Mouse (Mus musculus) CH12.LX (cell line): ENCODE results near the gene Idh2. TPM values are rescaled to one million over a fixed set of nuclear protein-coding genes. Genes with fewer than 3 reads are reported as not detected.

Experiments
- DNase-seq: peaks from one replicate; pipeline ENCODE4 v3.0.0-alpha.2; 2013; ENCODE audit errors: extremely low read depth
- H3K27ac ChIP-seq: 2 replicates; pipeline ENCODE4 v1.5.1; 2012; ENCODE audit warnings: low read depth, mild to moderate bottlenecking, control low read depth, moderate library complexity; ENCODE audit not compliant: insufficient read depth
- H3K27me3 ChIP-seq: replicated peaks from 2 replicates; pipeline ENCODE3; 2012; ENCODE audit warnings: inconsistent platforms
- H3K36me3 ChIP-seq, 2 experiments: replicated peaks in 1 of 2; 2 replicates each; pipeline versions ENCODE3 to v1.6.1; 2012; ENCODE audit warnings: inconsistent platforms in 1 of 2, low read length in 1 of 2, mild to moderate bottlenecking in 1 of 2, mixed read lengths in 1 of 2, moderate library complexity in 1 of 2; ENCODE audit not compliant: control insufficient read depth in 1 of 2, insufficient read depth in 1 of 2
- H3K4me1 ChIP-seq, 2 experiments: 2 replicates each; pipeline ENCODE4 v1.6.1; 2012; ENCODE audit warnings: inconsistent platforms in 1 of 2, moderate library complexity in 1 of 2; ENCODE audit not compliant: insufficient read depth in 2 of 2, control insufficient read depth in 1 of 2
- H3K4me2 ChIP-seq: 2 replicates; pipeline ENCODE4 v1.6.1; 2012; ENCODE audit warnings: low read depth, mild to moderate bottlenecking, control low read depth; ENCODE audit not compliant: poor library complexity, insufficient read depth, severe bottlenecking
- H3K4me3 ChIP-seq, 3 experiments: fragments of 150-350 bp in 1 of 3; sonication (generic) in 1 of 3; replicated peaks in 1 of 3; 2 replicates each; pipeline versions ENCODE3 to v1.5.1; 2011 to 2012; ENCODE audit warnings: low read depth in 2 of 3, low read length in 2 of 3, mild to moderate bottlenecking in 2 of 3, moderate library complexity in 2 of 3, control low read depth in 1 of 3, improper control_type of control experiment in 1 of 3, inconsistent platforms in 1 of 3, mixed read lengths in 1 of 3; ENCODE audit not compliant: poor library complexity in 1 of 3
- H3K79me2 ChIP-seq: replicated peaks from 2 replicates; pipeline ENCODE4 v1.6.1; 2012; ENCODE audit warnings: mild to moderate bottlenecking, moderate library complexity; ENCODE audit not compliant: control insufficient read depth, poor library complexity, insufficient read depth, severe bottlenecking; ENCODE audit errors: extremely low read depth
- H3K9ac ChIP-seq: 2 replicates; pipeline ENCODE4 v1.6.1; 2012; ENCODE audit warnings: low read depth, mild to moderate bottlenecking, control low read depth, moderate library complexity; ENCODE audit not compliant: insufficient read depth
- H3K9me3 ChIP-seq: replicated peaks from 2 replicates; pipeline ENCODE3; 2012; ENCODE audit warnings: low read length, inconsistent platforms, mixed read lengths
- CHD2 ChIP-seq: IDR thresholded peaks from 2 replicates; pipeline ENCODE4 v1.6.1; 2011; ENCODE audit warnings: low read length, improper control_type of control experiment
- CTCF ChIP-seq, 2 experiments: IDR thresholded peaks in 1 of 2; conservative IDR thresholded peaks in 1 of 2; 2 replicates each; pipeline ENCODE4 v1.5.1; 2011 to 2012; ENCODE audit warnings: low read depth in 2 of 2, low read length in 2 of 2, improper control_type of control experiment in 1 of 2, inconsistent platforms in 1 of 2, mild to moderate bottlenecking in 1 of 2, moderate library complexity in 1 of 2
- E2F4 ChIP-seq: IDR thresholded peaks from 2 replicates; pipeline ENCODE4 v1.6.1; 2011; ENCODE audit warnings: low read depth, low read length, improper control_type of control experiment; ENCODE audit not compliant: insufficient replicate concordance
- ELF1 ChIP-seq: IDR thresholded peaks from 2 replicates; pipeline ENCODE4 v1.6.1; 2014; ENCODE audit warnings: low read depth, mild to moderate bottlenecking, inconsistent platforms, low read length, improper control_type of control experiment
- ETS1 ChIP-seq: conservative IDR thresholded peaks from 2 replicates; pipeline ENCODE4 v1.6.1; 2012; ENCODE audit warnings: low read depth, mild to moderate bottlenecking, inconsistent platforms, low read length, improper control_type of control experiment, moderate library complexity
- HCFC1 ChIP-seq: IDR thresholded peaks from 2 replicates; pipeline ENCODE4 v1.6.1; 2012; ENCODE audit warnings: low read depth, mild to moderate bottlenecking, inconsistent platforms, low read length, improper control_type of control experiment
- IRF4 ChIP-seq: IDR thresholded peaks from 2 replicates; pipeline ENCODE4 v1.6.1; 2014; ENCODE audit warnings: low read depth, mild to moderate bottlenecking, inconsistent platforms, low read length, improper control_type of control experiment
- JUN ChIP-seq: IDR thresholded peaks from 2 replicates; pipeline ENCODE4 v1.6.1; 2011; ENCODE audit warnings: low read depth, mild to moderate bottlenecking, low read length, improper control_type of control experiment, moderate library complexity; ENCODE audit not compliant: insufficient read depth
- MAX ChIP-seq: IDR thresholded peaks from 2 replicates; pipeline ENCODE4 v1.6.1; 2011; ENCODE audit warnings: low read length, improper control_type of control experiment
- NRF1 ChIP-seq: IDR thresholded peaks from 2 replicates; pipeline ENCODE4 v1.6.1; 2014; ENCODE audit warnings: low read depth, mild to moderate bottlenecking, inconsistent platforms, low read length, improper control_type of control experiment, moderate library complexity
- POLR2AphosphoS2 ChIP-seq: IDR thresholded peaks from 2 replicates; pipeline ENCODE4 v1.6.1; 2011; ENCODE audit warnings: low read depth, low read length, improper control_type of control experiment
- RAD21 ChIP-seq: IDR thresholded peaks from 2 replicates; pipeline ENCODE4 v1.6.1; 2011; ENCODE audit warnings: low read depth, mild to moderate bottlenecking, low read length, improper control_type of control experiment, moderate library complexity
- RCOR1 ChIP-seq: conservative IDR thresholded peaks from 2 replicates; pipeline ENCODE4 v1.6.1; 2012; ENCODE audit warnings: low read depth, mild to moderate bottlenecking, inconsistent platforms, low read length, improper control_type of control experiment
- SMC3 ChIP-seq: IDR thresholded peaks from 2 replicates; pipeline ENCODE4 v1.6.1; 2011; ENCODE audit warnings: low read depth, low read length, improper control_type of control experiment
- TCF12 ChIP-seq: IDR thresholded peaks from 2 replicates; pipeline ENCODE4 v1.6.1; 2014; ENCODE audit warnings: low read depth, mild to moderate bottlenecking, inconsistent platforms, low read length, improper control_type of control experiment
- UBTF ChIP-seq: IDR thresholded peaks from 2 replicates; pipeline ENCODE4 v1.6.1; 2012; ENCODE audit warnings: low read depth, mild to moderate bottlenecking, inconsistent platforms, low read length, improper control_type of control experiment, moderate library complexity
- ZC3H11A ChIP-seq: IDR thresholded peaks from 2 replicates; pipeline ENCODE4 v1.6.1; 2012; ENCODE audit warnings: low read depth, mild to moderate bottlenecking, inconsistent platforms, low read length, improper control_type of control experiment
- ZKSCAN1 ChIP-seq: IDR thresholded peaks from 2 replicates; pipeline ENCODE4 v1.6.1; 2012; ENCODE audit warnings: low read depth, inconsistent platforms, low read length, improper control_type of control experiment, borderline replicate concordance
- ZMIZ1 ChIP-seq: IDR thresholded peaks from 2 replicates; pipeline ENCODE4 v1.6.1; 2012; ENCODE audit warnings: low read depth, mild to moderate bottlenecking, inconsistent platforms, low read length, improper control_type of control experiment
- dilution Hi-C: fragments of 300-500 bp; cut with MboI; formaldehyde crosslinking; loops from 2 replicates; pipeline ENCODE4 v1.14.3; 2020; ENCODE audit warnings: low sequenced_read_pairs; ENCODE audit not compliant: extremely low pct_unique_long_range_greater_than_20kb, extremely low pct_ligation_motif_present
- in situ Hi-C: fragments of 300-500 bp; cut with MboI; formaldehyde crosslinking; loops from 3 replicates; pipeline ENCODE4 v1.14.3; 2019; ENCODE audit warnings: low sequenced_read_pairs, low pct_ligation_motif_present, low pct_unique_long_range_greater_than_20kb, mixed read lengths
- polyA plus RNA-seq: library from polyadenylated mRNA; unstranded; fragments of >175 nt; gene quantifications from 2 replicates; pipeline ENCODE4 v1.2.1, GENCODE M21; 2012; ENCODE audit warnings: low read depth; ENCODE audit not compliant: insufficient read length
- total RNA-seq, 2 experiments: library from RNA; depleted of rRNA; stranded (reverse); fragments of 300-350 nt in 1 of 2; fragments of >200 nt in 1 of 2; gene quantifications; 2 replicates each; pipeline ENCODE4 v1.2.3; 2012 to 2014

Idh2 gene
- total and polyA plus RNA-seq, 3 experiments, result 13.6 to 96.4 (median 21.5) TPM

- Histone ChIP-seq H3K4me2 (no peak overlapping the region), H3K36me3 (no peaks in the 10 kb centered on the region), H3K9me3 (peaks cover 5% of the 10 kb centered on the region), H3K4me1 (peaks cover 6% of the 10 kb centered on the region in 2 experiments), H3K79me2 (no peaks in the 10 kb centered on the region), H3K9ac (no peak overlapping the region), H3K27ac (no peak overlapping the region), H3K4me3 (no peak overlapping the region), H3K27me3 (no peaks in the 10 kb centered on the region)
- no peak for TF ChIP-seq NRF1
- no peak for TF ChIP-seq ZKSCAN1
- TF ChIP-seq HCFC1, result no peak
- TF ChIP-seq CHD2, result no peak
- TF ChIP-seq E2F4, result no peak
- no peak for TF ChIP-seq ZMIZ1
- no peak for TF ChIP-seq ELF1
- no peak for TF ChIP-seq UBTF
- no peak for TF ChIP-seq ZC3H11A
- TF ChIP-seq RAD21, result no peak
- in situ Hi-C loops, result no loop called here
- no peak for DNase-seq
- dilution Hi-C loops, result no loop called here
Measured at GRCm38 (mm10) chr7:80152756-80153155, 37.6 kb upstream of the Idh2 start.

- in situ Hi-C loops, result no loop called here
- TF ChIP-seq CTCF (conservative IDR thresholded peaks at IDR 0.05 in 1 of 2, IDR thresholded peaks at IDR 0.05 in 1 of 2; ENCODE audit: low read depth in 2 of 2, low read length in 2 of 2) (peak; percentile 44 to 62), IRF4 (no peak), RAD21 (peak; percentile 49), SMC3 (peak; percentile 60), ZC3H11A (no peak), POLR2AphosphoS2 (no peak)
- no peaks in the 10 kb centered on the region for H3K79me2 ChIP-seq
- no peak overlapping the region for H3K4me2 ChIP-seq
- no peaks in the 10 kb centered on the region for H3K27me3 ChIP-seq
- no peak overlapping the region for H3K27ac ChIP-seq
- DNase-seq, result peak; percentile 46
- dilution Hi-C loops, result no loop called here
- no peaks in the 10 kb centered on the region for H3K36me3 ChIP-seq
- H3K4me3 ChIP-seq, result no peak overlapping the region
- H3K9me3 ChIP-seq, result peaks cover 5% of the 10 kb centered on the region
- H3K9ac ChIP-seq, result no peak overlapping the region
- H3K4me1 ChIP-seq, result peaks cover 6% of the 10 kb centered on the region in 2 experiments
Measured at GRCm38 (mm10) chr7:80152152-80152551, 37.0 kb upstream of the Idh2 start.

- H3K79me2 ChIP-seq, result no peaks in the 10 kb centered on the region
- H3K4me3 ChIP-seq, result no peak overlapping the region
- no peak overlapping the region for H3K4me2 ChIP-seq
- no peaks in the 10 kb centered on the region for H3K36me3 ChIP-seq
- no peak for DNase-seq
- dilution Hi-C loops (no loop called here), in situ Hi-C loops (loop anchor here (10.0 to 25.0 kb wide), 2 partner anchors 225 to 438 kb away; partner anchors contain the start of gene Man2a2)
- H3K9ac ChIP-seq, result no peak overlapping the region
- no peaks in the 10 kb centered on the region for H3K27me3 ChIP-seq
- TF ChIP-seq RCOR1 (no peak), UBTF (no peak), MAX (no peak), ETS1 (no peak), TCF12 (no peak), JUN (no peak)
- TF ChIP-seq, all 38 proteins: peak for 0
- Histone ChIP-seq H3K4me1 (peaks cover 5 to 6% of the 10 kb centered on the region in 2 experiments; a peak in 1 of 4 replicates), H3K27ac (no peak overlapping the region), H3K9me3 (peaks cover 5% of the 10 kb centered on the region)
Measured at GRCm38 (mm10) chr7:80149356-80149755, 34.2 kb upstream of the Idh2 start.
